Mouse (Mus musculus) heart, postnatal 0 days (tissue): ENCODE results near the gene Msl1. TPM values are rescaled to one million over a fixed set of nuclear protein-coding genes. Genes with fewer than 3 reads are reported as not detected.

Source experiments
- ATAC-seq: fragments of 200-750 bp; cut with Nextera tagmentation; 2 replicates; pipeline ENCODE4 v1.8.0; 2017; ENCODE audit warnings: low read depth, moderate number of reproducible peaks, moderate library complexity; ENCODE audit not compliant: insufficient read depth
- DNase-seq: peaks from one replicate; pipeline ENCODE4 v3.0.0-alpha.2; 2016; ENCODE audit warnings: low spot score
- H3K27ac ChIP-seq: fragments of 300-500 bp; sonication (generic); 2 replicates; pipeline ENCODE4 v1.5.1; 2014; ENCODE audit warnings: low read depth, mild to moderate bottlenecking
- H3K27me3 ChIP-seq: fragments of 300-500 bp; sonication (generic); 2 replicates; pipeline ENCODE4 v1.6.1; 2014; ENCODE audit warnings: low read length, mixed read lengths; ENCODE audit not compliant: control insufficient read depth, insufficient read depth
- H3K36me3 ChIP-seq: fragments of 300-500 bp; sonication (generic); replicated peaks from 2 replicates; pipeline ENCODE4 v1.6.1; 2014; ENCODE audit warnings: low read length, mixed read lengths; ENCODE audit not compliant: control insufficient read depth, insufficient read depth
- H3K4me1 ChIP-seq: fragments of 300-500 bp; sonication (generic); 2 replicates; pipeline ENCODE4 v1.6.1; 2014; ENCODE audit warnings: antibody characterized with exemption; ENCODE audit not compliant: control insufficient read depth, insufficient read depth
- H3K4me2 ChIP-seq: fragments of 300-500 bp; sonication (generic); 2 replicates; pipeline ENCODE4 v1.6.1; 2014; ENCODE audit warnings: low read depth, mild to moderate bottlenecking, low read length, moderate library complexity
- H3K4me3 ChIP-seq: fragments of 300-500 bp; sonication (generic); 2 replicates; pipeline ENCODE4 v1.5.1; 2014; ENCODE audit warnings: low read depth, low read length
- H3K9ac ChIP-seq: fragments of 300-500 bp; sonication (generic); replicated peaks from 2 replicates; pipeline ENCODE4 v1.6.1; 2014; ENCODE audit warnings: low read depth, low read length, mixed read lengths
- H3K9me3 ChIP-seq: fragments of 300-500 bp; sonication (generic); replicated peaks from 2 replicates; pipeline ENCODE4 v1.6.1; 2016; ENCODE audit warnings: low read length; ENCODE audit not compliant: control insufficient read depth
- CTCF ChIP-seq: IDR thresholded peaks from 2 replicates; pipeline ENCODE4 v1.5.1; 2016; ENCODE audit warnings: antibody characterized with exemption, control low read depth, low read depth
- EP300 ChIP-seq: IDR thresholded peaks from 2 replicates; pipeline ENCODE4 v1.6.1; 2016; ENCODE audit warnings: antibody characterized with exemption, low read depth
- WGBS: fragments of 180-500 bp; shearing (Covaris S2); extraction: QIAGEN DNeasy Blood & Tissue Kit; methylation state at CpG from one replicate; pipeline ENCODE4 v1.1.7; 2014; 5-methylcytosine and 5-hydroxymethylcytosine counted together
- polyA plus RNA-seq: library from polyadenylated mRNA; unstranded; fragments of >200 nt; fragmentation: Nextera tagmentation; extraction: Ambion mirVana; gene quantifications from 2 replicates; pipeline ENCODE4 v1.2.1, GENCODE M21; 2015
- total RNA-seq: library from RNA; depleted of rRNA; stranded (reverse); fragments of >200 nt; gene quantifications from 2 replicates; pipeline ENCODE4 v1.2.3, GENCODE M21; 2014; ENCODE audit warnings: low replicate concordance

Gene Msl1
- total and polyA plus RNA-seq, 2 experiments from 2014 or later = 12.6 to 54.6 TPM

DNA sequence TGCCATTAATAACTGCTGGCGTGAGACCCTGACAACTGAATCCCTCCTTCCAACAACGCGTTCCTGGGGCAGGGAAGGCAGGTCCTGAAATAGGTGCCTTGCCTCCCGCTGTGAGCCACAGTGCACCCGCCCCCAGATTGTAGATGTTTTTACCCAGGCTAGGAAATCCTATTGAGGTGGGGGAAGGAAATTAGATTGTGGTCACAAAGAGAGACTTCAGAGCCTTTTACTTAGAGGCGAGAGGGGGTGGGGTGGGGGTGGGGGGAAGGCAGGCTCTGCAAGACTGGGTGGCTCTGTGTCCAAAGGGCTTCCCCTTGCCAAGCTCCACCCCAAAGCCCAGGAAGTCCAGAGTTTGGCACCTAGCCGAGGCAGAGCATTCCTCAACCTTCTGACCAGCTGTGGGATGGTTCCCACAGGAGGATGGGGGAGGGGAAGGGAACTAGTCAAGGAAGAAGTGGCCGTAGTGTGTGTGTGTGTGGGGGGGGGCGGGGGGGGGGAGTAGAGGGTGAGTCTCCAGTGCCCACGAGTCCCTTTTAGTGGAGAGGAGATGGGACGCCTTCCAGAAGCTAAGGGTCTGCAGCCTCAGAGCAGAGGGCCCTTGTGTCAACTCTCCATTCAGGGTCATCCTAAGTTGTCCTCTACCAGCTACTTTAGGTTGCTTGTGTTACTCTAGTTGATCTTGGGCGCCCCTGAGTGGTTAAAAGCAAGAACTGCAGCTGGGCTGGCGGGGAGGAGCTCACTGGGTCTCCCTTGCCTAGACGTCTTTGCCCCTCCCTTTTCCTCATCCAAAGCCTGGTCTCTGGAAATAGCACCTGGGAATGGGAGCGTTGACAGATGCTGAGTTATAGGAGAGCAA is 8.7 kb upstream of the Msl1 start:
- H3K4me3 ChIP-seq = peak overlapping the region; percentile 28
- H3K9ac ChIP-seq = peak overlapping the region; percentile 62
- no peaks in the 10 kb centered on the region for H3K36me3 ChIP-seq
- peak; percentile 91 for TF ChIP-seq CTCF
- peak; percentile 84 for TF ChIP-seq EP300
- peak; percentile 97 for DNase-seq
- H3K27me3 ChIP-seq = no peaks in the 10 kb centered on the region
- peak; percentile 77 for ATAC-seq
- H3K4me1 ChIP-seq = peaks cover 57% of the 10 kb centered on the region
- peak overlapping the region; percentile 99 for H3K27ac ChIP-seq
- under 1% methylated on average over 13 of the region's 15 CpGs for WGBS
- no peaks in the 10 kb centered on the region for H3K9me3 ChIP-seq
- H3K4me2 ChIP-seq = peak overlapping the region; percentile 59

DNA sequence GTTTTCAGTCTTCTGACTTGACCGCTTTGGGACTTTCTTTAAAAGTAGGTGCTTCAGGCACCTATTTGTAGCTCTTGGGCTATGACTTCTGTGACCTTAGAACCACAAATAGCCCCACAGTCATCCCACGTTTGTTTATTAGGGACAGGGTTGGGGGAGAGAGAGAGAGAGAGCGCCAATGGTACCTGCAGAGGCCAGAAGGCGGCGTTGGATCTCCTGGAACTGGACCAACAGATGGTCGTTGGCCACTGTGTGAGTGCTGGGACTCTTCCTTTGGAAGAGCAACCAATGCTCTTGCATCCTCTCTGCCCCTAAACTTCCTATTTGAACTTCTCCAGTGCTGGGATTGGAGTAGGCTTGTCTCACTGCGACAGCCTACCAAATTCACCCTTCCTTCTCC is 8.1 kb upstream of the Msl1 start:
- 13% methylated on average over 7 of the region's 7 CpGs for WGBS
- Histone ChIP-seq H3K9ac (0 out of 2 replicates have a peak overlapping the region, but pooled peaks have one; percentile 2), H3K36me3 (no peaks in the 10 kb centered on the region), H3K27me3 (no peaks in the 10 kb centered on the region), H3K9me3 (no peaks in the 10 kb centered on the region), H3K4me1 (peaks cover 51% of the 10 kb centered on the region), H3K4me2 (peak overlapping the region; percentile 59; the same call in 1 of the 2 replicates), H3K27ac (peak overlapping the region; percentile 99), H3K4me3 (no peak overlapping the region)
- peak; percentile 21 for ATAC-seq
- DNase-seq = no peak
- TF ChIP-seq EP300 (peak; percentile 22; the same call in 1 of the 2 replicates), CTCF (peak; percentile 22)

DNA sequence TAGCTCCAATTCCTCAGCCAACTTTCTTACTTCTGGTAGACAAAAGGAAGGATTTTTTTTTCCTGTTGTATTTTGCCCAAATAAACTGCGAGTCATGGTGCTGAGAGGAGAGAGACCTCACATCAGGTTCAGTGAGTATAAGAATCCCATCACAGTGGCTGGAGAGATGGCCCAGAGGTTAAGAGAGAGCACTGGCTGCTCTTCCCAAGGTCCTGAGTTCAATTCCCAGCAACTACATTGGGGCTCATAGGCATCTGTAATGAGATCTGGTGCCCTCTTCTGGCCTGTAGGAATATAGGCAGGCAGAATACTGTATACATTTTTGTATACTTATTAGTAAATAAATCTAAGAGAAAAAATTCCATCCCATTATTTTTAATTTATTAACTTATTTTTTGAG is 7.6 kb upstream of the Msl1 start:
- TF ChIP-seq CTCF (peak; percentile 57), EP300 (no peak)
- H3K4me3 ChIP-seq = no peak overlapping the region
- DNase-seq (no peak), ATAC-seq (no peak)
- H3K9me3 ChIP-seq = no peaks in the 10 kb centered on the region
- H3K27ac ChIP-seq = peak overlapping the region; percentile 99
- no peaks in the 10 kb centered on the region for H3K36me3 ChIP-seq
- peak overlapping the region; percentile 59; the same call in 1 of the 2 replicates for H3K4me2 ChIP-seq
- H3K27me3 ChIP-seq = no peaks in the 10 kb centered on the region
- H3K9ac ChIP-seq = no peak overlapping the region
- peaks cover 46% of the 10 kb centered on the region for H3K4me1 ChIP-seq
- 68% methylated on average over 1 of the region's 1 CpGs for WGBS

- Histone ChIP-seq H3K36me3 (no peaks in the 10 kb centered on the region), H3K9me3 (no peaks in the 10 kb centered on the region), H3K4me3 (no peak overlapping the region), H3K9ac (no peak overlapping the region), H3K4me2 (0 out of 2 replicates have a peak overlapping the region, but pooled peaks have one; percentile 97), H3K27me3 (no peaks in the 10 kb centered on the region), H3K4me1 (peaks cover 42% of the 10 kb centered on the region), H3K27ac (peak overlapping the region; percentile 99)
- TF ChIP-seq EP300 = no peak
- no peak for TF ChIP-seq CTCF
- no peak for ATAC-seq
- WGBS = 88% methylated on average over 5 of the region's 5 CpGs
- DNase-seq = no peak
Observed at GRCm38 (mm10) chr11:98788139-98788538, 7.2 kb upstream of the Msl1 start.

DNA sequence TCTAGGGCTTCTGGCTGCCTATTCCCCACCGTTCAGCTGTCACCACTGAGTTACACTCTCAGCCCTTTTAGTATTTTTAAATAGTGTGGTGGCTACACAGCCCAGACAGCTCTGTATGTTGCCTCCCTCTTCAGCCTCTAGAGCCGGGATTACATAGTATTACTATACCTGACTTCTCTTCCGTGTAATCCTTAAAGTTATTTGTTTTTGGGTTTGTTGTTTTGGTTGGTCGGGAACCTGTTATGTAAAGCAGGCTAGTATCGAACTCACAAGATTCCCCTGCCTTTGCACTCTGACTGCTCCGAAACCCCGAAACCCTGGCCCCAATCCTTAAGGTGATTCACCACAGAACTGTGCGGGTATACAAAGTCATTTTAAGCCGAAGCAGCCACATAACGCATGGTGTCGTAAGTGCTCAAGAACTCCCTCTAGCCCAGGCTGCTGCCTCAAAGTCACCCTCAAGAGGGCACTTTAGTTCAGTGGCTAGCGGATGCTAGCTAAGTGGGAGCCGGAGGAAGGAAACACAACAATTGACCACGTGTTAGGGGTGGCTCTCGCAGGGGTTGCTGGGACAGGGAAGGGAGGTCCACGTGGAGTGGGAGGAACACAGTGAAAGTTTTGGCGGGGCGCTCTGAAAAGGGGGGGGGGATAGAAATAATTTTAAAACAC is 6.6 kb upstream of the Msl1 start:
- peak; percentile 99 for DNase-seq
- ATAC-seq = peak; percentile 62
- peaks cover 43% of the 10 kb centered on the region for H3K4me1 ChIP-seq
- peak overlapping the region; percentile 59 for H3K4me3 ChIP-seq
- H3K27ac ChIP-seq = peak overlapping the region; percentile 99
- no peaks in the 10 kb centered on the region for H3K36me3 ChIP-seq
- no peaks in the 10 kb centered on the region for H3K27me3 ChIP-seq
- H3K9ac ChIP-seq = peak overlapping the region; percentile 35; the same call in 1 of the 2 replicates
- TF ChIP-seq CTCF (peak; percentile 88), EP300 (peak; percentile 89)
- H3K9me3 ChIP-seq = no peaks in the 10 kb centered on the region
- 5% methylated on average over 17 of the region's 18 CpGs for WGBS
- H3K4me2 ChIP-seq = peak overlapping the region; percentile 97
